Mouse (Mus musculus): ENCODE data around the gene Ceacam15.
"Not testable (repeated sequence)": the region's sequence is repeated elsewhere in the genome, so short reads cannot be mapped to it uniquely, and the experiment has no call there.

The Ceacam15 gene
- long read RNA-seq, experiment 1 = 0 reads
- long read RNA-seq, experiment 2 = 0 reads

DNA sequence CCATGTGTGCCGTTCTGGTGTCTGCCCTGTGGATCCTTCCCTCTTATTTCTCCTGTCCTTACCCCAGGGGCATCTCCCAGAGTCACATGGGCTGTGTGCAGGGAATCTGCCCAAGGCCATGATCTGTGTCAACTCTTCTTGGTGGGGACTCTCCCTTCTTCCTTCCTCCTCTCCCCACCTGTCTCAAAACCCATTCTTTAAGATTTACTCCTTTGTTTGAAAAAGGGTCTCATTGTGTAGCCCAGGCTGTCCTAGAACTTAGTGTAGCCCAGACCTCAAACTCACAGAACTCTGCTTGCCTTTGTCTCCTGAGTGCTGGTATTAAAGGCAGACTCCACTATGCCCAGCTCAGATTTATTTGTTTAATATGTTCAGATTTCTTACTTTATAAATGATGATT is at the start of gene Ceacam15:
Gene Ceacam15, minus strand, starts transcription at position 101 of the 400 bp plus-strand sequence.
- intact Hi-C loops (cut with DNase I) = no loop called here

DNA sequence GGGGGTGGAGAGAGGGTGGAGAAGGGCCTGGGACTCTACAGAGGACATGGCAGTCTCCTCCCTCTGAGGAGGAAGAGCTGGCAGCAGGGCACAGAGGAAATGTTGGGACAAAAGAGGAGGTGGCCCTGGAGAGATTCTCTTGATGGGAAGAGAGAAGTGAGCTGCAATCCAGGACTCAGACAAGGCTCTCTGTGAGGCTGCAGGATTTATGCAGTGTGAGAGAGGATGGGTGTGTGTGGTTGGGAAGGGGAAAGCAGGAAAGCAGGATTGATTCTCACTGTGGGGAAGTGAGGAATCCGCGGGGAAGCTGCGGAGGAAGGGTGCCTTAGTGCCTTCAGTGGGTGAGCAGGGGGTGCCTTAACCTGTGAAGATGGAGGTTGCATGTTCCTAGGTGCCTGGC is 47.0 kb upstream of the Ceacam15 start:
- intact Hi-C loops (cut with DNase I) = not testable (repeated sequence)

DNA sequence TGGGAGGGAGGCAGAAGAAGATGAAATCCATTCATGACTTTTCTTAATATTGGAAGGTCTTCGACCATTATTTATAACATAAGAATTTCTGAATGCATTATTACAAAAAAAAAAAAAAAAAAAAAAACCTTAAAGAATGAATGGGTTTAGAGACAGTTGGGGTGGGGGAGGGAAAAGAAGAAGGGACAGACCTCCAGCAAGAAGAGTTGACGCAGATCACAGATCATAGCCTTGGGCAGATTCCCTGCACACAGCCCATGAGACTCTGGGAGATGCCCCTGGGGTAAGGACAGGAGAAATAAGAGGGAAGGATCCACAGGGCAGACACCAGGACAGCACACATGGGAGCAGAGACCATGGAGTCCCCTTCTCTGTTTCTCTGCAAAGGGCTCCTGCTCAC is 46.1 kb upstream of the Ceacam15 start, which contains the start of gene Ceacam9:
Gene Ceacam9, plus strand, starts transcription at position 301 of the 400 bp plus-strand sequence.
- intact Hi-C loops (cut with DNase I) = no loop called here

DNA sequence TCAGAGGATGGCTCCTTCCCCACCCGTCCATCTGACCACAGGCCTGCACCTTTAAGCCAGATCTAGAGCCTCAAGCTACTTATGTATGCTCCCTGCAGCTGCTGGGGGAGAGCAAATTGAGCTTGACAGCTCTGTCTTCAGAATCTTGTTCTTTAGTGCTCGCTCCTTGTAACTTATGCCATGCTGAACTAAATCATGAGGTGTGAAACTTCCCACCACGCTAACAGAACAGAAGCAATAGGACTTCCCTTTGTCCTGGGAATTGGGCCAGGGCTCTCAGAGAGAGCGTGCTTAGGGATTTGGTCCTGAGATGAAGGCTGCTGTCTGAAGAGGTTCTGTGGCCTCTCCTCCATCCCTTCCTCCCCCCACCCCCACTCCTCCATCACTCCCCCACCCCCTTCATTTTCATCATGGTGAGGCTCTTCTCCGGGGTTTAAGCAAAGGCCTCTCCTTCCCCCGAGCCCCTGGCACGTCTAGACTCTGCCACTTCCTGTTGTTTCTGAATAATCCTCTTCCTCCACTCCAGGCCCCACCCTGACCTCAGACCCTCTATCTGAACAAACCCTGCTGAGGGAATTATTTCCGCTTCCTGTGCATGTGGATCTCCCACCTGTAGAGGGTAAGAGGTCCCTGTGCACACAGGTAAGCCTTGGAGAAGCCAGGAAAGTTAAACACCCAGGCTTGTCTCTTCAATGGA is 41.1 kb upstream of the Ceacam15 start:
- intact Hi-C loops (cut with DNase I) = not testable (repeated sequence)

DNA sequence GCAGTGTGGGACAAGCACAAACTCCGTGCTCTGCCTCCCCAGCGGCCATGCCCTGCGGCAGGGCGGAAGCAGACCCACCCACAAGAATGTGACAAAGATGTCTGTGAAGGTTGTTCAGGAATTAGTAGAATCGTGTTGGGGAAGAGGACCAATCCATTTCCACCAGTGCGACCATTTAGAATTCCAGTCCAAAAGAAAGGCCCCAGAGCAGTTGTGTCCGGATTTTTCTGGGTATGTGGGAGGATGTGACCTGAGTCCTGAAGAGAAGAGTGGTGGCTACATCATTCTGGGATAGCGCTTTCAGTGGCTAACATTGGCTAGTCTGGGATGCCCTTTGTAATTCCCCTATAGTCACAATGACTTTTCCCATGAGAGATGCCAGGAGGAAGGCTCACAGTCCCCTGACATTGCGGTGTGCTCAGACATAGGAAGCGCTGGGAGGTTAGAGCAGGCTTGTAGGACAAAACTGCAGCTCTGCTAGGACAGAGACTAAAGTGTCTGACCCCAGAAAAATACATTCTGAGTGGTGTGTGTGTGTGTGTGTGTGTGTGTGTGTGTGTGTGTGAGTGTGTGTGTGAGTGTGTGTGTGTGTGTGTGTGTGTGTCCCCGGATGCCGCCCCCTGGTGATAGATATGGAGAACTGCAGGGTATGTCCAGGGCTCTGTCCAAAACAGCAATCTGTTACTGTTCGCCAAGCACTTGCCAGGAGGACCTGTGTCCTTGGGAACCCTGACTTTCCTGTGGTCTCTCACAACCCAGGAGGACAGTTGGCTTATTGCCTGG is 37.3 kb upstream of the Ceacam15 start:
- intact Hi-C loops (cut with DNase I) = no loop called here

DNA sequence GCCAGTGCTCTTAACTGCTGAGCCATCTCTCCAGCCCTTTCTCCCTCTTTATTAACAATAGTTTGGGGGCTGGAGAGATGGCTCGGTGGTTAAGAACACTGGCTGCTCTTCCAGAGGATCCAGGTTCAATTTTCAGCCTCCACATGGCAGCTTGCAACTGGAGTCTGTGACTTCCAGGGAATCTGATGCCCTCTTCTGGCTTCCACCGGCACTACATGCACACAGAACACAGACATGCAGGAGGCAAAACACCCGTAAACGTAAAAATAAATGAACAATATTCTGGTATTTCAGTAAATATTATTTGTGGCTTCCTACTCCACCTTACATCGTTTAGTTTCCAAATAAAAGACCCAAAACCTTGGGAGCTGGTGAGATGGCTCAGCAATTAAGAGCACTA is 35.1 kb upstream of the Ceacam15 start:
- intact Hi-C loops (cut with DNase I) = no loop called here

DNA sequence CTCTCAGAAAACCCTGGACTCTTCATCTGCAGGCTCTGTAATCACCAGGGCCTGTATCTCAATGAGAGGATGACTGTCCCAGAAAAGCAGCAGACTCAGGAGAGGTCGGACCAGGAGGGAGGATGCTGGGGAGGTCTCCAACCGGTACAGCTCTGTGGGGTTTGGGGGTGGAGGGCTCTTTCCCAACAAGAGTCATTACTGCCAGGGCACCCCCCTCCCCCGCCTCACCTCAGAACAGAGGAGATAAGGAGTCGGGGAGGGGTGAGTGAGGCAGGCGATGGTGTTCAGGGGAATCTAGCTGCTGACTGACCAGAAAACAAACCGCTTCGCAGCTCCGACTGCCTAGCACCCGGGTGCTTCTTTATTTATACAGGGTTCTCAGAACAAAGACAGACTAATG is 32.7 kb upstream of the Ceacam15 start:
- intact Hi-C loops (cut with DNase I) = no loop called here

DNA sequence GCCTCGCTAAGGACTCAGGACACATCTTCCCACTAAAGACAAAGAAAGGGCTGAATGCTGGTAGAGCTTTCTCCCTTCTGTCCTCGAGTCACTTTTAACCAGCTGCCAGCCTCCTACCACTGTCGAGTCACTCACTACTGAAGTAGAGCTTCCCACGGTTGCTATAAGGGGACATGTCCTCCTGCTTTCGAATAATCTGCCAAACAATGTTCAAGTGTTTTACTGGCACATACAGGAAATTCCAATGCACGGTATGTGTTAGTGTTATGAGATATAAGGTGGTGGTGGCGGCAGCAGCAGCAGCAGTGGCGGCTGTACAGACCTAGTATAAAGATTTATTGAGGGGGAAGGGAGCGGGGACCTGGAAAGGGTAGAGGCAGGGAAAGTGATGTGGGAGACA is 30.9 kb upstream of the Ceacam15 start:
- intact Hi-C loops (cut with DNase I) = no loop called here

DNA sequence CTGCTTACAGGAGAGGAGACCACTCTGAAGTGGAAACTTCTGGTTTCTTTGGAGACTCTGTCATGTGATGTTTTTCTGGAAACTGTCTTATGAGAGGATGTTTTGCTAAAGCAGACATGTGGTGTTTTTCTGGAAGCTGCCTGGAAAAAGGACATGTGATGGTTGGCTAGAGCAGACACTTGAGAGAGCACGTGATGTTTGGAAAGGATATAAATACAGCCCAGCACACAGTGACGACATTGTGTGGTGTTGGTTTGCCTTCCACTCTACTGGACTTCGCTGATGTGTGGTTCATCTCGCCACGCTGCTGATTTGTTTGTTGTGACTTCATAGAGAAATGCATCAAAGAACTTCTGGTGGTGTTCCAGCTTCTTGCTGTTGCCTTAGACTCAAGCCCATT is 25.1 kb upstream of the Ceacam15 start:
- intact Hi-C loops (cut with DNase I) = no loop called here

DNA sequence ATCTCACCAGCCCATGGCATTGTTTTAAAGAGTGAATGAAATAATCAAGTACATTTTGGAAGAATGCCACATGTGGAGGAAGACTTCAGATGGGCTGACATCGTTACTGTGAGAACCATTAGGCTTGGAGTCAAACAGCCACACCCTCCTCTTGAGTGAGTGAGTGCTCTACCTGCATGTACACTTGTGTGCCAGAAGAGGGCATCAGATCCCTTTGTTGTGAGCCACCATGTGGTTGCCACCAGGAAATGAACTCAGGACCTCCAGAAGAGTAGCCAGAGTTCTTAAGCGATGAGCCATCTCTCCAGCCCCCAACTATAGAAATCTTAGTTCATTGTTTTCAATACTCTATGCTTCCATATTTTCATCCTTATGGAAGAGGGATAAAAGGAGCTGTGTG is 23.5 kb upstream of the Ceacam15 start:
- intact Hi-C loops (cut with DNase I) = loop anchor here (5.0 to 10.0 kb wide), 2 partner anchors 72 to 214 kb away; no protein-coding TSS in a partner anchor

DNA sequence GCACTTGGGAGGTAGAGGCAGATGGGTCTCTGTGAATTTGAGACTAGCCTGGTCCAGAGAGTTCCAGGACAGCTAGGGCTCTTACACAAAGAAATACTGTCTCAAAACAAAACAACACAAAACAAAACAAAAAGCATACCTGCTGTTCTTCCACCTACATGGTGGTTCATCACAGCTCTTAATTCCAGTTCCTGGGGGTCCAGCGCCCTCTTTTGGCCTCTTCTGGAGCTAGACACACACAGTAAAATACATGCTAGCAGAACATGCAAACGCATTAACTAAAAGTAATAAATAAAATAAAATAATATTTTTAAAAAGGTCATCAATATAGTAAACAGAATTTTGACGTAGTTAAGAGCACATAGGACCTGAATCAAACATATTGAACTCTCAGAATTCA is 19.5 kb upstream of the Ceacam15 start:
- intact Hi-C loops (cut with DNase I) = loop anchor here (5.0 to 10.0 kb wide), 2 partner anchors 68 to 210 kb away; no protein-coding TSS in a partner anchor

DNA sequence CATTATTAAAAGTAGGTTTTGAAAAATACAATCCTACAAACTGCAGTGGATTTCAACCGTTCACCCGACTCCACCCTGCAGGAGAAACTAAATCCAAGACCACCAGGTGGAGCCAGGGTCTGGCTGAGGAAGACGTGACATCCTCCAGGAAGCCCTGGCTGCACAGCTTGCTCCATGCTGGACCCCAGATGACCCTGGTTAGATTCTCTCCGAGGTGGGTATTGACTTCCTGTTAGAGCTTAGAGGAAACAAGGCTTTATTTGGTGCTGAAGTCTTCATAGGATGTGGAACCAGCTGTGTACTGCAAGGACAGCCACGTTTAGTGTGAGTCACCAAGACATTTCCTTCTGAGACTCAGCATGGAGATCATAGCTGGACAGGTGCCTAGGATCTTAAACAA is 13.7 kb upstream of the Ceacam15 start:
- intact Hi-C loops (cut with DNase I) = no loop called here

DNA sequence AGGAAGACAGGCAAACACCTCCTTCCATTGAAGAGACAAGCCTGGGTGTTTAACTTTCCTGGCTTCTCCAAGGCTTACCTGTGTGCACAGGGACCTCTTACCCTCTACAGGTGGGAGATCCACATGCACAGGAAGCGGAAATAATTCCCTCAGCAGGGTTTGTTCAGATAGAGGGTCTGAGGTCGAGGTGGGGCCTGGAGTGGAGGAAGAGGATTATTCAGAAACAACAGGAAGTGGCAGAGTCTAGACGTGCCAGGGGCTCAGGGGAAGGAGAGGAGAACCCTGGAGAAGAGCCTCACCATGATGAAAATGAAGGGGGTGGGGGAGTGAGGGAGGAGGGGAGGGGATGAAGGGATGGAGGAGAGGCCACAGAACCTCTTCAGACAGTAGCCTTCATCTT is 4.7 kb upstream of the Ceacam15 start:
- intact Hi-C loops (cut with DNase I) = not testable (repeated sequence)

DNA sequence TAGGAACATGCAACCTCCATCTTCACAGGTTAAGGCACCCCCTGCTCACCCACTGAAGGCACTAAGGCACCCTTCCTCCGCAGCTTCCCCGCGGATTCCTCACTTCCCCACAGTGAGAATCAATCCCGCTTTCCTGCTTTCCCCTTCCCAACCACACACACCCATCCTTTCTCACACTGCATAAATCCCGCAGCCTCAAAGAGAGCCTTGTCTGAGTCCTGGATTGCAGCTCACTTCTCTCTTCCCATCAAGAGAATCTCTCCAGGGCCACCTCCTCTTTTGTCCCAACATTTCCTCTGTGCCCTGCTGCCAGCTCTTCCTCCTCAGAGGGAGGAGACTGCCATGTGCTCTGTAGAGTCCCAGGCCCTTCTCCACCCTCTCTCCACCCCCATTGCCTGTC is 806 bp downstream of the Ceacam15 start:
- intact Hi-C loops (cut with DNase I) = not testable (repeated sequence)

DNA sequence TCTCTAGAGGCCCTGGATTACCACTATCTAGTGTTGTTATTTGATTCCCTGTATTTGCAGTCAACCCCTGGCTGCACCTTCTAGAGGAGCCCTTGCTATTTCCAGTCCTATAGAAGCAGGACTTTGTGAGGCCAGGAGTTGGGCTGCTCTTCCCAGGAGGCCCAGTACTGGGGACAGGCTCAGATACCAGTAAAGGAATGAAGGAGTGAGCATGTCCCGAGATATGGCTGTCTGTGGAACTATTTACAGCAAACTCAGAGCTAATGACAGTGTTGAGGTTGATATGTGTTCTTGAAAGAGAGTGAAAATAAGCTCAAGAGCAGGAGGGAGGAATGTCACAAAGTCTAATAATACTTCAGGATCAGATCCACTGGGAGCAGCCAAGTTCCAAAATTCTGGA is 1.7 kb downstream of the Ceacam15 start:
- intact Hi-C loops (cut with DNase I) = no loop called here

DNA sequence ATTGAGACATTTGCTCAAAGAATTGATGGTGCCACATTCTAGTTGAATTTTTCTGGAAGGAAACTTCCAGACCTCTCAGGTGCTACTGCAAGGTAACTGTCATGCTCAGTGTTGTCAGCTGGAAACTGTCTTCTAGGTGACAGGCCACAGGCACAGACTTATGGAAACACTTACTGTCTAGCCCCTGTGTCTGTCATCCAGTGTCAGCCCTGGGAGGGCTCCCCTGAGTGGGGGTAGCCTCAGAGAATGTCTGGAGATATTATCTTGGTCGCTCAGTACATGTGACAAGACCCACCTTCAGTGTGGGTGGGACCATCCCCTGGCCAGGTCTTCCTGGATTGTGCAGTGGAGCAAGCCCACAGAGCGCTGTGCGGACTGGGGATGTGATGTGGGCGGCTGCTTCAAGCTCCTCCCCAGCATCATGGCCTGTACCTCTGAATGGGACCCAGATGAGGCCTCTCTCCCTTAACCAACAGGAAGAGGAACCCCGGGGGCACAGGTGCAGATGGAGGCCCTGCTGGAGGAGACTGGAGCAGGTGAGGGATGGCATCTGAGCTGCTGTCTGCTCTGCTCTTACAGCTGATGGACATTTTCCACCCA is 7.1 kb downstream of the Ceacam15 start:
- intact Hi-C loops (cut with DNase I) = not testable (repeated sequence)

DNA sequence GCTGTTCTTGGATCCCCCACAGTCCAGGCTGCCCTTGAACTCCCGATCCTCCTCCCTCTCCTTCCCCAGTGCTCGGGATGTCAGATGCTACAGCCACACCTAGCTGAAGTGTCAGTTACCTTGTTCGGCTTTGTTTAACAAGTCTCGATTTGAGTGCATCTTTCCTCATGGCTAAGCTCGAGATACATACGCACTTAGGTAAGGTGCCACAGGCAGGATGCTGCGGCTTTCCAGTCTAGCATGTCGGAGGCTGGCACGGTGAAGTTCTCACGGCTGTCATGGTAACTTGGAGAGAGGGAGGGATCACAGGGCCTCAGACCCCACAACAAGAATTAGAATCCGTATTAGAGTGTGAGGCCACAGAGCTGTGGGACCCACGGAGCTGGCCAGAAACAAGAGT is 31.2 kb downstream of the Ceacam15 start:
- intact Hi-C loops (cut with DNase I) = no loop called here

DNA sequence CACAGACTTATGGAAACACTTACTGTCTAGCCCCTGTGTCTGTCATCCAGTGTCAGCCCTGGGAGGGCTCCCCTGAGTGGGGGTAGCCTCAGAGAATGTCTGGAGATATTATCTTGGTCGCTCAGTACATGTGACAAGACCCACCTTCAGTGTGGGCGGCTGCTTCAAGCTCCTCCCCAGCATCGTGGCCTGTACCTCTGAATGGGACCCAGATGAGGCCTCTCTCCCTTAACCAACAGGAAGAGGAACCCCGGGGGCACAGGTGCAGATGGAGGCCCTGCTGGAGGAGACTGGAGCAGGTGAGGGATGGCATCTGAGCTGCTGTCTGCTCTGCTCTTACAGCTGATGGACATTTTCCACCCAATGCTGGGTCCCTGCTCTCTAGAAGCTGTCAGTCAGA is 32.4 kb downstream of the Ceacam15 start:
- intact Hi-C loops (cut with DNase I) = not testable (repeated sequence)

DNA sequence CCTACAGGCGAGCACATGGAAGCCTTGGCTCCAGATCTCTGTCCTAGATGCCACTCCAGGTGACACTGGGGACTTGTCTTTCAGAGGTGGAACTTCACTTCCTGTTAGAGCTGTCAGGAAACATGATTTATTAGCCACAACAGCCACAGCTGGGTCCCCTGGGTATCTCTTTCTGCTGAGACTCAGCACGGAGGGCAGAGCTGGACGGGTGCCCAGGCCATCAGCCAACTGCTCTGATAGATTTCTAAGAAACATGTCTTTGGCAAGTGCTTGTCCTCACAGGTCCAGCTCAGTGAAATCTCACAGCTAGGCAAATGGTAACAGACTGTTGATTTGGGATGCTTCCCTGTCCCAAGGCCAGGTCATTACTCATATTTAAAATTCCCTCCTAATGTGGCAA is 36.5 kb downstream of the Ceacam15 start:
- intact Hi-C loops (cut with DNase I) = no loop called here

DNA sequence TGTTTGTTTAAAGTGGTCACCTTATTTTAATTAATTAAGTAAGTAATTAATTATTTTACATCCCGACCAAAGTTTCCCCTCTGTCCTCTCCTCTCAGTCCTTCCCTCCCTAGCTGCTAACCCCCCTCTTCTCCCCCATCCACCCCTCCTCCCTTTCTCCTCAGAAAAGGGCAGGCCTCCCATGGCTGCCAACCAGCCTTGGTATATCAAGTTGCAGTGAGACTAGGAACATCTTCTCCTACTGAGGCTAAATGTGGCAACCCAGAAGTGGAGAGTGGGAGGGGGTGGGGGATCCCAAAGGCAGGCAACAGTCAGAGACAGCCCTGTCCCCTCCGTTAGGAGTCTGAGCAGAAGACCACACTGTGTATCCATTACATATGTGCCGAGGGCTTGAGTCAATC is 40.4 kb downstream of the Ceacam15 start:
- intact Hi-C loops (cut with DNase I) = no loop called here

DNA sequence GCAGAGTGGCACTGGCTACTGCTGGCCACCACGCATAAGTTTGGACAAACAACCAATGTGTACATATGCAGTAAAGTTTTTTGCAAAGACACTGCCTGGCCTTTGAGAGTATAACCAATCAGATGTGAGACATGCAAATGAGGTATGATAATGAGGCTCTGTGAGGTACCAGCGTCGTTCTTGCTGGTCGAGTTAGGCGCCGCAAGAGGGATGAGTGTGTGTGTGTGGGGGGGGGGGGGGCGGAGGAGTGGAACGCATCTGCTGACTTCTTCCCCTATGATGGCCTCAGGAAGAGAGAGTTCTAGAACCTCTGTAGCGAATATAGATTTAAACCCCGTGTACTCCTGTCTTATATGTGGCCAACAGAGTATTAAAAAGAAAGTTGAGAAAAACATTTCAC is 41.6 kb downstream of the Ceacam15 start:
- intact Hi-C loops (cut with DNase I) = not testable (repeated sequence)

DNA sequence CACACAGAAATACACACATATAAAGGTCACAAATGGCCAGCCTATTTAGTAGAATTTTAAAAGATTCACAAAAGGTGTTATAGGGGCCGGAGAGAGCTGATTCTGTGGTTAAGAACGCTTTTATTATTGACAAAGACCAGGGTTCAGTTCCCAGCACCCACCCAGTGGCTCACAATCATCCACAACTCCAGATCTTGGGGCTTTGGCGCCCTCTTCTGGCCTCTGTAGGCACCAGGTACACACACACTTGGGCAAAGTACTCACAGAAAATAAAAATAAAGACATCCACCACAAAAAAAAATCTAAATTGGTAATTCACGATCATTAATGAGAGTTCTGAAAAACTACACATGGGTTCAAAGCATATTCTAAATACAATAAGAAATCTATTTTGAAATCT is 43.6 kb downstream of the Ceacam15 start:
- intact Hi-C loops (cut with DNase I) = no loop called here
